Mouse (Mus musculus) limb, embryonic 15.5 days (tissue): ENCODE measurements at regions not wholly inside any gene's neighbourhood (a gene's known extent, or its start where the extent isn't known, plus 50 kb on each side); places are given as distances from the start of the nearest gene placed in this dataset.

Experiments
- ATAC-seq: fragments of 200-750 bp; cut with Nextera tagmentation; 2 replicates; pipeline ENCODE4 v1.8.0; 2017; ENCODE audit warnings: low read depth, moderate TSS enrichment; ENCODE audit not compliant: insufficient number of reproducible peaks, low FRiP score, low TSS enrichment
- H3K27ac ChIP-seq: fragments of 300-500 bp; sonication (generic); 2 replicates; pipeline ENCODE4 v1.5.1; 2015; ENCODE audit warnings: moderate library complexity, mild to moderate bottlenecking, inconsistent platforms
- H3K27me3 ChIP-seq: fragments of 300-500 bp; sonication (generic); 2 replicates; pipeline ENCODE4 v1.6.1; 2015; ENCODE audit warnings: inconsistent platforms
- H3K36me3 ChIP-seq: fragments of 300-500 bp; sonication (generic); 2 replicates; pipeline ENCODE4 v1.6.1; 2015; ENCODE audit warnings: inconsistent platforms
- H3K4me1 ChIP-seq: fragments of 300-500 bp; sonication (generic); 2 replicates; pipeline ENCODE4 v1.6.1; 2015; ENCODE audit warnings: inconsistent platforms
- H3K4me2 ChIP-seq: fragments of 300-500 bp; sonication (generic); 2 replicates; pipeline ENCODE4 v1.6.1; 2015; ENCODE audit warnings: mild to moderate bottlenecking, inconsistent platforms
- H3K4me3 ChIP-seq: fragments of 300-500 bp; sonication (generic); 2 replicates; pipeline ENCODE4 v1.5.1; 2015; ENCODE audit warnings: mild to moderate bottlenecking, inconsistent platforms
- H3K9ac ChIP-seq: fragments of 300-500 bp; sonication (generic); 2 replicates; pipeline ENCODE4 v1.6.1; 2015; ENCODE audit warnings: inconsistent platforms
- H3K9me3 ChIP-seq: fragments of 300-500 bp; sonication (generic); 2 replicates; pipeline ENCODE4 v1.6.1; 2016; ENCODE audit warnings: inconsistent platforms
- WGBS: fragments of 180-500 bp; shearing (Covaris S2); methylation state at CpG from one replicate; pipeline ENCODE4 v1.1.7; 2015; 5-methylcytosine and 5-hydroxymethylcytosine counted together

DNA sequence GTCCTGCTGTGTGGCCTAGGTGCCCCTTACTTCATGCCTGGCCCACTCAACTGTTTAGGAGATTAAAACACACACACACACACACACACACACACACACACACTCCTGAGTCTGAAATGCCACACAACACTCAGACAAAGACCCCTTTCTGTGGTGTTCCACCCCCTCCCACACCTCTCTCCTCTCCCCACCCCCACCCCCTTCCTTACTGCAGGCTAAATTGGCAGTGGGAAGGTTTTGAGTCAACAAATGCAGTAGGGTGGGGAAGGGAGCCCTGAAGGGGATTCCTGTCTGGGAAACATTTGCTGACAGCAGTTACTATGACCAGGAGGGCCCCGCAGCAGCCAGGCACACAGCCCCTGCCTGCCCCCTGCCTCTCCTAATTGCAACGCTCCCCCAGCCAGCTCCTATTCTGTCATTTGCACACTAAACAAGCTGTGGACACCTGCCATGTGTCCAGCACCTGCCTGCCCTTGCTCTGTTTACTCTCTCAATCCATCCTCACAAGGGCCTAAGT is 69.5 kb downstream of the Ephb3 start:
- Histone ChIP-seq H3K36me3 (no peaks in the 10 kb centered on the region), H3K9ac (no peak overlapping the region), H3K4me1 (peaks cover 50% of the 10 kb centered on the region), H3K27me3 (no peaks in the 10 kb centered on the region), H3K4me2 (no peak overlapping the region), H3K4me3 (no peak overlapping the region), H3K9me3 (no peaks in the 10 kb centered on the region), H3K27ac (peak overlapping the region; percentile 75)
- peak; percentile 65 for ATAC-seq
- 3% methylated on average over 2 of the region's 2 CpGs for WGBS

DNA sequence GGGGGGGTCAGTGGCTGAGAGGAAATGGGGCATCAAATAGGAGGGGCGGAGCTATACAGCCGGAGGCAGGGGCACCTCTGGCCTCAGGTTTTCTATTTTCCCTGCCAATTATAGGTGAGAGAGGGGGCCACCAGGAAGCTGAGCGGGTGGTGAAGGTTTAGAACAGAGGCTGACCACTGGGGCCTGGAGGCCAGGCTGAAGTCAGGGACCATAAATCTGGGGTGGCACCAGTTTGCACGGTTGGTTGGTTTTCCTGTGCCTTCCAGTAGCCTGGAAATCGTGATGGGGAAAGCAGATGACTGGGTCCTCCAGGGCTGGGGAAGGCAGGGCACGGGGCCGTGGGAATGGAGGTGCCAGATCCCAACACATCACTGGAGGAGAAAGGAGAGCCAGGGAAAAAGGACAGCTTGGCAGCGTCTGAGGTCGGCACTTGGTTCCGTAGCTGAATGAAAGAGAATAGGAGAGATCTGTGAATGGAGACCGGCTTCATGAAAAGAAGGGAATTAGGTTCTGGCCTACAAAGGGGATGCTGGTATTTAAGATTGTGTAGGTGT is 73.3 kb downstream of the Ephb3 start:
- Histone ChIP-seq H3K9me3 (no peaks in the 10 kb centered on the region), H3K4me2 (no peak overlapping the region), H3K9ac (no peak overlapping the region), H3K36me3 (no peaks in the 10 kb centered on the region), H3K27ac (no peak overlapping the region), H3K27me3 (no peaks in the 10 kb centered on the region), H3K4me3 (no peak overlapping the region), H3K4me1 (peaks cover 35% of the 10 kb centered on the region)
- no peak for ATAC-seq
- 59% methylated on average over 11 of the region's 11 CpGs for WGBS

DNA sequence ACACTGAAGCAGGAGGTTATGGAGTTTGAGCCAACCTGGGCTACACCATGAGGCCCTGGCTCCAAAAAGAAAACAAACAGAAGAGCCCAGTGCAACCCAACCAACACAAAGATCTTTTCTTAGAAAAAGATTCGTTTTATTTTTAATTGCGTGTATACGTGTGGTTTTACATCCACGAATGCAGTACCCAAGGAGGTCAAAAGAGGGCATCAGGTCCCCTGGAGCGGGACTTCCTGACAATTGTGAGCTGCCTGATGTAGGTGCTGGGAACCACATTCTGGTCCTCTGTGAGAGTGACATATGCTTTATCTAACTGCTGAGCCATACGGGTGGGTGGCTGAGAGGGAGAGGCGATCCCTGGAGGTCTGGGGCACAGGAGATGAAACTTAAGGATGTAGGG is 73.8 kb downstream of the Ephb3 start:
- no peak for ATAC-seq
- peaks cover 33% of the 10 kb centered on the region for H3K4me1 ChIP-seq
- no peak overlapping the region for H3K4me3 ChIP-seq
- no peaks in the 10 kb centered on the region for H3K36me3 ChIP-seq
- WGBS: 96% methylated on average over 7 of the region's 7 CpGs
- no peak overlapping the region for H3K9ac ChIP-seq
- no peaks in the 10 kb centered on the region for H3K9me3 ChIP-seq
- H3K27ac ChIP-seq: no peak overlapping the region
- H3K27me3 ChIP-seq: no peaks in the 10 kb centered on the region
- H3K4me2 ChIP-seq: no peak overlapping the region

DNA sequence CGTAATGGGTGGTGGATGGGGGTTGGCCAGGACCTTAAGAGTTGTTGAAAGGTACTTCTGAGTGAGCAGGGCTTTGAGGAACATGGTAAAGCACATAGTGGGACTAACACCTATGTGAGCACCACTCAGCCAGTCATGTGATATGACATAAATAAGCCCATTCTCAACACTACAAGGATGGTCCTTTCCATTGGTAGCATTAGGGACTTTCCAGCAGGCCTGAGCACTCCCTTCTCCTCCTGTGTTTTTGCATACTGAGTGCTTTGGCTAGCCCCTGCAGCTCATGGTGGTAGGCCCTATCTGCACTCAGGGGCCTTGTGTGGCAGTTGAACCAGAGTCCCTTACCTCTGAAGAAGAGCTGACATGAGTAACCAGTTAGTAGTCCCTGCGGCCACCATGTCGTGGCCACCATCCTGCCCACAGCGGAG is 75.7 kb downstream of the Ephb3 start:
- ATAC-seq: no peak
- H3K4me1 ChIP-seq: peaks cover 25% of the 10 kb centered on the region

DNA sequence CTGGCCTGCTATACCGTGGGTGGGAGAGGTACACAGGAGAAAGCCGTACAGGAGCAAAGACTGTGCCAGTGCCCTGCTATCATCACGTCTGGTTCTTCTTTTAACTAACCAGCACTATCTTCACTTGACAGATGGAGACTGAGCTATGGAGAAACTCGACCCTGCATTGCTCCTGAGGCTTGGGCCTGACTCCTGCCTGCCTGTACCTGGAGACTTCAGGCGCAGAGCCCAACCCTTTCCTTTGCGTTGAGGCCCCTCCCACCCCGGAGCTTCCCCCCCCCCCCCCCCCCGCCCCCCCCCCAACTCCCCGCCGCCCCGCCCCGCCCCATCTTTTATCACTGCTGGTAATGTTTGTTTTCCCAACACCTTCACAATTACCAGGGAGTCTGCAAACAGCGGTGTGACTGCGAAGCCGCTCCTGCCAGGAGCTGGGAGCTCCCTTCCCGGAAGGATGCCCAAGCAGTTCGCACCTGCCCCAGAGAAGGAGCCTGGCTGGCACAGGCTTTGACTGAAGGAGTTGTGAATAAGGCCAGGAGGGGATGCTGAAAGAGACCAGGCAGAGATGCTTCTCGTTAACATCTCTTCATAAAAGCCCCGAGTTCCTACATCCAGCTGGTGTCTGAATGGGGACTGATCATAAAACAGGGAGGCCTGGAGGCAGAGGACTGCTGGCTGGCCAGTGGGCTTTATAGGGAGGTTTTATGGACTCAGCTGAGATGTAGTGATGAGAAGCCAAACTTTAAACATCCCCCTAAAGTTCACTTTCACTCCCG is 77.6 kb downstream of the Ephb3 start:
- H3K4me1 ChIP-seq: peaks cover 44% of the 10 kb centered on the region
- no peaks in the 10 kb centered on the region for H3K9me3 ChIP-seq
- no peaks in the 10 kb centered on the region for H3K36me3 ChIP-seq
- no peak overlapping the region for H3K9ac ChIP-seq
- no peak overlapping the region for H3K4me2 ChIP-seq
- 16% methylated on average over 15 of the region's 20 CpGs for WGBS
- no peaks in the 10 kb centered on the region for H3K27me3 ChIP-seq
- H3K27ac ChIP-seq: no peak overlapping the region
- no peak overlapping the region for H3K4me3 ChIP-seq
- ATAC-seq: no peak

More for the DNA sequence above, 75.7 kb downstream of the Ephb3 start:
- no peak overlapping the region for H3K27ac ChIP-seq
- H3K4me3 ChIP-seq: no peak overlapping the region
- H3K4me2 ChIP-seq: no peak overlapping the region
- 63% methylated on average over 4 of the region's 4 CpGs for WGBS
- no peaks in the 10 kb centered on the region for H3K27me3 ChIP-seq
- H3K9ac ChIP-seq: no peak overlapping the region
- H3K36me3 ChIP-seq: no peaks in the 10 kb centered on the region
- H3K9me3 ChIP-seq: no peaks in the 10 kb centered on the region

DNA sequence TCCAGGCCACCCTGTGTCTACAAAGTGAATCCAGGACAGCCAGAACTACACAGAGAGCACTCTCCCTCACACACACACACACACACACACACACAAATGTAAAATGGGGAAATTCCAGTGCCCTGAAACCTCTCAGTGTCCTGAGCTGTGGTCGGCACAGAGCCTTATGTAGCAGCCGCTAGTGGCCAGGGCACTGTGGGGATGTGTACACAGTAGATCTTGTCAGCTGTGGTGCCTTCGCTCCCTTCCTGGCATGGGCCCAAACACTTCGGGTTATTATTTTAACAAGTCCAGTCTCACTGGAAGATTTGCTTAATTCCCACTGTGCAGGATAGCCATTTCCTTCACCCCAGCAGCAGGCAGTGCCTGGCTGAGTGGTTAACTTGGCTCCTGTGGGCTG is 81.5 kb downstream of the Ephb3 start:
- Histone ChIP-seq H3K36me3 (no peaks in the 10 kb centered on the region), H3K4me3 (no peak overlapping the region), H3K9me3 (no peaks in the 10 kb centered on the region), H3K9ac (no peak overlapping the region), H3K4me1 (peaks cover 65% of the 10 kb centered on the region), H3K4me2 (no peak overlapping the region), H3K27me3 (no peaks in the 10 kb centered on the region), H3K27ac (no peak overlapping the region)
- no peak for ATAC-seq
- WGBS: 33% methylated on average over 4 of the region's 4 CpGs

DNA sequence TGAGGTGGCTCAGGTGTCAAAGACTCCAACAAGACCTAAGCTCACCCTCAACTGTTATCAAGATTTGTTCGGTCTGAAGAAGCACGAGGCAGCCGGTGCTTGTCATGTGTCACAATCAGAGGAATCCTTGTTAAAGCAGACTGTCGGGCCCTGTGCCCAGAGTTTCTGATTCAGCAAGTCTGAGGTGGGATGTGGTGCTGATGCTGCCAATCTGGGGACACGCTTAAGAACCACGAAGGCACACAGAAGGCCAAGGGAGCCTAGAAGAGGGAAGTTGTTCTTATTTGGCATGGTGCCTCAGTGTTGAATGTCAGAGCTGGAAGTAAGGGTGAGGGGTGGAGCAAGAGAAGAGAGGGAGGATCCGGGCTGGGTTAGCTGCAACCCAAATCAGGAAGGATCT is 85.0 kb downstream of the Ephb3 start:
- H3K9ac ChIP-seq: no peak overlapping the region
- H3K27ac ChIP-seq: peak overlapping the region; percentile 4; the same call in 1 of the 2 replicates
- no peaks in the 10 kb centered on the region for H3K36me3 ChIP-seq
- ATAC-seq: no peak
- no peaks in the 10 kb centered on the region for H3K9me3 ChIP-seq
- H3K27me3 ChIP-seq: no peaks in the 10 kb centered on the region
- peaks cover 61% of the 10 kb centered on the region for H3K4me1 ChIP-seq
- WGBS: 63% methylated on average over 7 of the region's 7 CpGs
- no peak overlapping the region for H3K4me2 ChIP-seq
- H3K4me3 ChIP-seq: no peak overlapping the region

DNA sequence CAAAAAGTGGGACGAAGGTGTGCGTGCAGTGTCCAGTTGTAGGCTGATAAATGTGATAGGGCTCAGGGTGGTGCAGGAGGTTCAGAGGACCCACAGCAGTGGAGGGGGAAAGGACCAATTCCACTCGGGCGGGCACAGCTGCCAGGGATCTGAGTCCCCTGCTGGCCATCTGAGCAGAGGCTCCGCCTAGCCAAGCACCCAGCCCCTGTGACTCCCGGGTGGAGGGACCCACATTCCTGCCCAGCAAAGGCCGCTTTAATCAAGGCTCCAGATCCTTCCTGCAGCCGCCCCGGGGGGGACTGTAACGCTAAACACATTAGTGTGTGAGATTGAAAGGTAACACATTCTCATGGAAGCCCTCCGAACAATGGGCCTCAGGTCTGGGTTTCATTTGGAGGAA is 88.5 kb downstream of the Ephb3 start:
- Histone ChIP-seq H3K36me3 (no peaks in the 10 kb centered on the region), H3K27ac (peak overlapping the region; percentile 57; the same call in 1 of the 2 replicates), H3K9me3 (no peaks in the 10 kb centered on the region), H3K9ac (no peak overlapping the region), H3K27me3 (no peaks in the 10 kb centered on the region), H3K4me1 (peaks cover 60% of the 10 kb centered on the region), H3K4me2 (no peak overlapping the region), H3K4me3 (no peak overlapping the region)
- no peak for ATAC-seq
- 27% methylated on average over 11 of the region's 11 CpGs for WGBS

DNA sequence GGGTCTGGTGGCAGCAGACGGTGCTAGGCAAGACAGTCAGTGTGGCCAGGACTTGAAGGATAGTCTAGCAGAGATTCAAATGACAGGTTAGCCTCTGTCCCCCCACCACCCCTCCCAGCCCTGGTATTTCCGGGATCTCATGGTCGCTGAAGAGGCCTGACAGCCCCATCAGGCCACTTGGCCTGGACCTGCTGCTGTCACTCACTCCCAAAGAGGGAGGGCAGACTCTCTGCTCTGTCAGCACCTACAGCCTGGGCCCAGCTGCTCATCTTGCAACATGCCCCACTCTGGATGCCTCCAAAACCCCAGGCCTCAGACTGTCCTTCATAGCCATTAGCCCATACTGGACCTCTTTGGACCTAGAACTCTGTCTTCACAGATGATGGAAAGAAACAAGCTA is 89.0 kb downstream of the Ephb3 start:
- H3K27ac ChIP-seq: no peak overlapping the region
- H3K4me2 ChIP-seq: no peak overlapping the region
- no peaks in the 10 kb centered on the region for H3K36me3 ChIP-seq
- H3K4me3 ChIP-seq: no peak overlapping the region
- H3K27me3 ChIP-seq: no peaks in the 10 kb centered on the region
- 28% methylated on average over 3 of the region's 3 CpGs for WGBS
- peaks cover 60% of the 10 kb centered on the region for H3K4me1 ChIP-seq
- no peaks in the 10 kb centered on the region for H3K9me3 ChIP-seq
- no peak overlapping the region for H3K9ac ChIP-seq
- ATAC-seq: peak; percentile 11; the same call in 1 of the 2 replicates

DNA sequence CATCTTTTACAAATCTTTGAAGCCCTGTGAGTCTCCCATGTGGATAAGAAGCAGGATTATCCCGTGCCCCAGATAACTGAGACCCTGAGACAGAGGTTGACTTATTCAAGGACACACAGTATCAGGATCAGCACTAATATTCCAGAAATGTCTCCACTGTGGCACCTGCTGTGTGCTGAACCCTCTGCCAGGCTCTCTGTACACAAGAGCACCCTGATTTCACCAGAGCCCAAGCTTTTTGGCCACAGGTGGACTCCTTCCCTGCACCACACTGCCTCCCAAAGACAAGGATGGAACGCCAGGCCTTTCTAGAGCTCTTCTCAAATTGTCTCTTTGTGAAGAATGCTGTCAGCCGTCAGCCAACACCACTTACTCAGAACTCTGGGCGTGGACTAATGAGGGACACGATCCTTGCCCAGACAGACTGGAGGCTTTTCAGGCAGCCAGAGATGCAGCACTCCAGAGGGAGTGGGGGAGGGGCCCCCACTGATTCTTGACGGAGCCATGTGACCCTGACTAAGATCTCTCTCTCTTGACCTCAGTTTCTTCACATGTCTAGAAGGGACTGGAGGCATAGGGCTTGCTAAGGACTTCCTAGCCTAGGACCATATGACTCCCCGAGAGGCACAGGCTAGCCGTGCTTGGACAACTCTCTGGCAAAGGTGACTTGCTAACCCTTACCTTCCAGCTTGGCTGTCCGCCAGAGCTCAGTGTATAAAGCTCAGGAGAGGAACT is 90.3 kb downstream of the Ephb3 start:
- H3K27ac ChIP-seq: peak overlapping the region; percentile 70
- 29% methylated on average over 9 of the region's 9 CpGs for WGBS
- no peak overlapping the region for H3K4me2 ChIP-seq
- H3K9me3 ChIP-seq: no peaks in the 10 kb centered on the region
- no peaks in the 10 kb centered on the region for H3K36me3 ChIP-seq
- H3K4me3 ChIP-seq: no peak overlapping the region
- H3K9ac ChIP-seq: no peak overlapping the region
- no peak for ATAC-seq
- H3K27me3 ChIP-seq: no peaks in the 10 kb centered on the region
- peaks cover 59% of the 10 kb centered on the region for H3K4me1 ChIP-seq

DNA sequence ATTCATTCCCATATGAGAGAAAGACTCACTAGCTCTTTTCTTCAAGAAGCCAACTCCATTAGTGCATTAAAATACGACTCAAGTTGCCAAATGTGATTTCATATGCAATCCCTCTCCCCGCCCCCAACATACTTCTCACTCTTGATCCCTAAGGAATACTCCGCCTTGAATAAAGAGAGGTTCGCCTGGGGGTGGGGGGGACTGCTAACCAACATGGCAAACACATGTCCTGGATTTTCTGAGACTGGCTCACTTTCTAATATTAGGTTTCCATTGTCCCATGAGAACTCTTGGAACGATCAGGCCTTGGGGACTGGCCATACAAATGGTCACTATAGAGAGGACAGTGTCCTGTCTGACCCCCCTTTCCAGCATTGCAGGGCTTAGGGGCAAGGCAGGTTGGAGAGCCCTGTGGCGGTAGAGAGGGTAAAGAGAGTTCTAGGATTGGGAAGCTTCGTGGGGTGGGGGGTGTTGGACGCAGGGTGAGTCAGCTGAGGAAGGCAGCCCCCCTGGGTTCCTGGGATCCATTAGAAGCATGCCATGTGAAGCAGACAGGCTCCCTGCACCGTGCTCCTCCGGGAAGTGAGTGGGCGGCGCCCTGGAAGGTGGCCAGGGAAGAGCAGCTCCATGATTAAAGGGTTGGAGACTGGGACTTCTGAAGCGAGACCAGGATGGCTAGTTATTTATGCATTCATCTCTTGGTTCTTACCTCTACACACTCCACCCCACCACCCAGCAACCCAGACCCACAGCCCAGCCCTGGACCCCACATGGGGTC is 91.6 kb downstream of the Ephb3 start:
- WGBS: 53% methylated on average over 13 of the region's 13 CpGs

More for the DNA sequence above, 91.6 kb downstream of the Ephb3 start:
- H3K4me2 ChIP-seq: no peak overlapping the region
- ATAC-seq: no peak
- no peaks in the 10 kb centered on the region for H3K27me3 ChIP-seq
- H3K4me1 ChIP-seq: peaks cover 54% of the 10 kb centered on the region
- no peaks in the 10 kb centered on the region for H3K9me3 ChIP-seq
- H3K9ac ChIP-seq: no peak overlapping the region
- no peak overlapping the region for H3K4me3 ChIP-seq
- H3K27ac ChIP-seq: peak overlapping the region; percentile 72
- H3K36me3 ChIP-seq: no peaks in the 10 kb centered on the region
